Mouse (Mus musculus): ENCODE data around the gene Muc4.

- TF ChIP-seq CTCF (IDR thresholded peaks at IDR 0.05; ENCODE audit: borderline replicate concordance, control insufficient read depth, extremely low read depth, insufficient read depth, low read length, poor library complexity): no peak
- TF ChIP-seq POLR2A (IDR thresholded peaks at IDR 0.05; ENCODE audit: control insufficient read depth, extremely low read depth, insufficient read depth, low read length, poor library complexity): no peak
These were observed 2.5 kb upstream of the Muc4 start for GRCm38 (mm10) chr16:32733213-32733612.

Data from thymus, adult 2 months (tissue).